Mouse (Mus musculus): ENCODE measurements around the gene Trnt1. TPM values are rescaled to one million over a fixed set of nuclear protein-coding genes. Genes with fewer than 3 reads are reported as not detected.

Trnt1 gene
- polyA plus RNA-seq (2012; rRNA removed) (7.9 and 14.0 TPM in 2 replicates), polyA plus RNA-seq (2014; fragmentation: Nextera tagmentation; extraction: Ambion mirVana) (33.4 and 35.8 TPM in 2 replicates)

DNA sequence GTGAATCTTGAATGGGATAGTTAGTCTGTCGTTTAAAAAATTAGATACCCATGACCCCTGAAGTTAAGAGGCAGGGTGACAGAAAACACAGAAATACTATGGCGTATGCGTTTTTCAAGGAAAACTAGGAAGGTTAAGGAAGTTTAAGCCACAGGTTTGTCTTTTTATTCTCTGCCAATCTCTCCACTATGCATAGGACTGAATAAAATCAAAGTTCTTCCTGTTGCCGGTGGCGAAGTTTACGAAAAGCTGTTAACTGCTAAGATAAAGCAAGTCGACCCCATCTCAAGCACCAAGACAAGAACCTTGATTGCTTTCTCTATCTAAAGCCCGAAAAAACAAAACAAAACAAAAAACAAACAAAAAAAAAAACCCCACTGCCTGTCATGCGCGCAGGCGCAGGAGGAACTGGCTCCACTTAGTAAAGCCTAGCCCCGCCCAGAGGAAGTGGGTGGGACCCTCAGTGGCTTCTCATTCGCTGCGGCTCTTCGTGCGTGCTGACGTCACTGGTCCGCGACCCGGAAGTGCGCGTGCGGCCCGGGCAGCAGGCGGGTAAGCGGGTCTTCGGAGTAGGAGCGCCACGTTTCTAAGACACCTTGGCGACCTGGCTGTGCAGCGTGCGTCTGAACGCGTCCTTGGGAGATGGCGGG lies at the start of gene Trnt1:
Gene Trnt1, plus strand, starts transcription at position 481 of the 650 bp plus-strand sequence.
- H3K36me3 ChIP-seq (replicated peaks; ENCODE audit: control insufficient read depth, insufficient read depth, low read depth) = peaks cover 13% of the 10 kb centered on the region
- WGBS (ENCODE audit: insufficient replicate concordance) = 5% methylated on average over 35 of the region's 35 CpGs

DNA sequence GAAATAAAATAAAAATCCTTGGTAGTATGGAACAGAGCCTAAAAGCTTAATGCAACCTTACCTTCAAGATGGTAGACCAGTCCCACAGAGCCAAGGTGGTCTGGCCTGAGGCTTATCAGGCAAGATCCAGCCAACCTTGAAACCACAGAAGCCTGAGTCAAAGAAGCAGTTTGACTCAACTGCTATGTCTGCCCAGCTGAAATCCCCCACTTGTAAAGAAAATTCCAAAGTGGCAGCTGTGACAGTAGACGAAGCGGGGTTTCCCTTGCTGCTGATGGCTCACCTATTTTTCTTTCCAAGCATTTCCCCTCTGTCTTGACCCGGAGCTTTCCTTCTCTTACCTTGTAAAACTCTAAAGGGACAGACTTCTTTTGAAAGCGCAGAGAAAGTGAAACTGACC lies 43.3 kb upstream of the Trnt1 start:
- no peaks in the 10 kb centered on the region for H3K27me3 ChIP-seq (ENCODE audit: control insufficient read depth, insufficient read depth, low read length)
- no peaks in the 10 kb centered on the region for H3K4me1 ChIP-seq (replicated peaks; ENCODE audit: control insufficient read depth in 2 of 2, insufficient read depth in 2 of 2, low read length in 1 of 2)
- no peak for TF ChIP-seq EP300 (IDR thresholded peaks at IDR 0.05; ENCODE audit: low read depth)
- TF ChIP-seq CTCF (IDR thresholded peaks at IDR 0.05; ENCODE audit: low read depth) = no peak
- H3K4me2 ChIP-seq (ENCODE audit: low read depth) = peak overlapping the region; percentile 28; the same call in 1 of the 2 replicates
- 38% methylated on average over 4 of the region's 4 CpGs for WGBS (ENCODE audit: insufficient replicate concordance)
- no peak for DNase-seq (ENCODE audit: low read depth in 3 of 3, low spot score in 3 of 3)
- H3K27ac ChIP-seq = no peak overlapping the region
- H3K4me3 ChIP-seq (ENCODE audit: insufficient read depth in 1 of 2, low read depth in 2 of 2, low read length in 2 of 2) = no peak overlapping the region
- no peaks in the 10 kb centered on the region for H3K36me3 ChIP-seq (replicated peaks; ENCODE audit: control insufficient read depth, insufficient read depth, low read depth)
- no peaks in the 10 kb centered on the region for H3K9me3 ChIP-seq (ENCODE audit: control insufficient read depth, low read length)
- no peak for ATAC-seq (ENCODE audit: insufficient read depth)
- H3K9ac ChIP-seq (replicated peaks) = no peak overlapping the region

More for the DNA sequence above, at the start of gene Trnt1:
- peak; percentile 100 for ATAC-seq (ENCODE audit: insufficient read depth)
- Histone ChIP-seq H3K27me3 (ENCODE audit: control insufficient read depth, insufficient read depth, low read length) (no peaks in the 10 kb centered on the region), H3K9ac (replicated peaks) (peak within 1 kb of the TSS; percentile 71), H3K27ac (peak within 1 kb of the TSS; percentile 2; the same call in 1 of the 2 replicates), H3K4me2 (ENCODE audit: low read depth) (peak within 1 kb of the TSS; percentile 87), H3K4me3 (ENCODE audit: insufficient read depth in 1 of 2, low read depth in 2 of 2, low read length in 2 of 2) (peak within 1 kb of the TSS; percentile 66 to 83), H3K9me3 (ENCODE audit: control insufficient read depth, low read length) (no peaks in the 10 kb centered on the region), H3K4me1 (replicated peaks; ENCODE audit: control insufficient read depth in 2 of 2, insufficient read depth in 2 of 2, low read length in 1 of 2) (peaks cover 3 to 6% of the 10 kb centered on the region in 2 experiments; a peak in 3 of 4 replicates)
- TF ChIP-seq EP300 (IDR thresholded peaks at IDR 0.05; ENCODE audit: low read depth) (no peak), CTCF (IDR thresholded peaks at IDR 0.05; ENCODE audit: low read depth) (no peak)
- peak; percentile 93 for DNase-seq (ENCODE audit: low read depth in 3 of 3, low spot score in 3 of 3)

DNA sequence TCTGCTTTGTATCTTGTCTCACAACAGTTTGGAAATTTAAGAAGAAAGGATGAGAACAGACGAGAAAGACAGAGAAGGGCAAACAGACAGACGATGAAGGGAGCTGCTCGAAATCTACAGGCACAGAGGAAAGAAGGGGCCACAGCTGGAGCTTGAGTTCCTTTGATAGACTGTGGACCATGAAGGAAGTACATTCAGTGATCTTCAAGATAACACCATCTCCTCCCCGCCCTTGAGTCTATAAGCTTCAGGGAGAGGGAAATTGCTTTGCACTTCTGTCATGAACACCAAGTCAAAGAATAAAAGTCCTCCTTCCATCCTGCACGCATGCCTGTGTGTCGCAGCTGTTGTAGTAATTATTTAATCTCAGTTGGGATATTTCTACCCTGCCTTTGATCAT lies 42.8 kb upstream of the Trnt1 start:
- Histone ChIP-seq H3K27me3 (ENCODE audit: control insufficient read depth, insufficient read depth, low read length) (no peaks in the 10 kb centered on the region), H3K4me1 (replicated peaks; ENCODE audit: control insufficient read depth in 2 of 2, insufficient read depth in 2 of 2, low read length in 1 of 2) (no peaks in the 10 kb centered on the region), H3K4me2 (ENCODE audit: low read depth) (peak overlapping the region; percentile 28; the same call in 1 of the 2 replicates), H3K9me3 (ENCODE audit: control insufficient read depth, low read length) (no peaks in the 10 kb centered on the region), H3K27ac (no peak overlapping the region), H3K4me3 (ENCODE audit: insufficient read depth in 1 of 2, low read depth in 2 of 2, low read length in 2 of 2) (no peak overlapping the region), H3K36me3 (replicated peaks; ENCODE audit: control insufficient read depth, insufficient read depth, low read depth) (no peaks in the 10 kb centered on the region), H3K9ac (replicated peaks) (no peak overlapping the region)
- DNase-seq (ENCODE audit: low read depth in 3 of 3, low spot score in 3 of 3) (no peak), ATAC-seq (ENCODE audit: insufficient read depth) (no peak)
- TF ChIP-seq EP300 (IDR thresholded peaks at IDR 0.05; ENCODE audit: low read depth) (no peak), CTCF (IDR thresholded peaks at IDR 0.05; ENCODE audit: low read depth) (no peak)
- 16% methylated on average over 6 of the region's 6 CpGs for WGBS (ENCODE audit: insufficient replicate concordance)

DNA sequence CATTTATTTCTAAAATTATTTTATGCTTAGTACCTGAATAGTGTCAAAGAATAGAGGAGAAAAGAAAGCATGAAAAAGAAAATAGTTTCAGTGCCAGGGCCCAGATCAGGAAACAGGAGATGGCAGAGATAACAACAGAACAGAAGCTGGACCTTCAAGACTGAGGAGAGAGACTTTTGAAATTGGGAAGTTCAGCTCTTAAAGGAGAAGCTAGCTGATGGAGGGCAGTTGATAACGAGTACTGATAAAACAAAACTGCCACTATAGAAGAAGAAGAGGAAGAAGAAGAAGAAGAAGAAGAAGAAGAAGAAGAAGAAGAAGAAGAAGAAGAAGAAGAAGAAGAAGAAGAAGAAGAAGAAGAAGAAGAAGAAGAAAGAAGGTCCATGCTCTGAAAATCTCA lies 41.2 kb upstream of the Trnt1 start:
- Histone ChIP-seq H3K9ac (replicated peaks) (no peak overlapping the region), H3K4me1 (replicated peaks; ENCODE audit: control insufficient read depth in 2 of 2, insufficient read depth in 2 of 2, low read length in 1 of 2) (no peaks in the 10 kb centered on the region), H3K4me3 (ENCODE audit: insufficient read depth in 1 of 2, low read depth in 2 of 2, low read length in 2 of 2) (no peak overlapping the region), H3K36me3 (replicated peaks; ENCODE audit: control insufficient read depth, insufficient read depth, low read depth) (no peaks in the 10 kb centered on the region), H3K27me3 (ENCODE audit: control insufficient read depth, insufficient read depth, low read length) (no peaks in the 10 kb centered on the region), H3K27ac (no peak overlapping the region), H3K9me3 (ENCODE audit: control insufficient read depth, low read length) (no peaks in the 10 kb centered on the region), H3K4me2 (ENCODE audit: low read depth) (no peak overlapping the region)
- TF ChIP-seq EP300 (IDR thresholded peaks at IDR 0.05; ENCODE audit: low read depth) (no peak), CTCF (IDR thresholded peaks at IDR 0.05; ENCODE audit: low read depth) (no peak)
- WGBS (ENCODE audit: insufficient replicate concordance) = 16% methylated on average over 1 of the region's 1 CpGs
- no peak for ATAC-seq (ENCODE audit: insufficient read depth)
- no peak for DNase-seq (ENCODE audit: low read depth in 3 of 3, low spot score in 3 of 3)

DNA sequence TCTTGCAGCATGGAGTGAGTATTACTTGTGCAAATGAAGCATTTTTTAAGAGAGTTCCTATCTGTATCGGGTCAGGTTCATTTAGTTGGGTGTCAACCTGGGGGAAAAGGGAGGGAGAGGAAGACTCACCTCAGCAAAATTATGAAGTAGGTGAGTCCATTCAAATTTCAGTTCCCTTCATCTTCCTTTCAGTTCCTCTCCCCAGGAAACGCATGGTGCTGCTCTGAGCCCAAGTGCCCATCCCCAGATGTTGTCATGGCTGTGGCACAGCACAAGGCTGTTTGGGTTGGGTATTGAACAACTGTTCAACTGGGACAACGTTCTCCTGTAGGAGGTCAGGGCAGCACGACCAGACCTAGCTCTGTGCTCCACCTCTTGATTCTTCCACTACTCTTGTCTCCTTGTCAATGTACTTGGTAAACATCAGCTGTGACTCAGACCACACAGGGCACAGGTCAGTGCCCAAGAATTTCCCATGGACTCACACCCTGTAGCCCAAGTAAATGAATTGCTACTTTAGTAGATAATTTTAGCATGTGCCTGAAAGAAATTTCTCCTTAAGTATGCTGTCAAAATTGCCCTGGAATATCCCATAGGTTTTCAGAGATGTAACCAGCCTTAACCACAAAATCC lies 39.1 kb upstream of the Trnt1 start:
- no peak for DNase-seq (ENCODE audit: low read depth in 3 of 3, low spot score in 3 of 3)
- Histone ChIP-seq H3K9me3 (ENCODE audit: control insufficient read depth, low read length) (no peaks in the 10 kb centered on the region), H3K27ac (no peak overlapping the region), H3K4me3 (ENCODE audit: insufficient read depth in 1 of 2, low read depth in 2 of 2, low read length in 2 of 2) (no peak overlapping the region), H3K4me2 (ENCODE audit: low read depth) (no peak overlapping the region), H3K4me1 (replicated peaks; ENCODE audit: control insufficient read depth in 2 of 2, insufficient read depth in 2 of 2, low read length in 1 of 2) (no peaks in the 10 kb centered on the region), H3K27me3 (ENCODE audit: control insufficient read depth, insufficient read depth, low read length) (no peaks in the 10 kb centered on the region), H3K36me3 (replicated peaks; ENCODE audit: control insufficient read depth, insufficient read depth, low read depth) (no peaks in the 10 kb centered on the region), H3K9ac (replicated peaks) (no peak overlapping the region)
- ATAC-seq (ENCODE audit: insufficient read depth) = no peak
- 56% methylated on average over 4 of the region's 4 CpGs for WGBS (ENCODE audit: insufficient replicate concordance)
- TF ChIP-seq EP300 (IDR thresholded peaks at IDR 0.05; ENCODE audit: low read depth) = no peak
- TF ChIP-seq CTCF (IDR thresholded peaks at IDR 0.05; ENCODE audit: low read depth) = no peak

Data from liver, embryonic 14.5 days (tissue).